Mouse (Mus musculus) hindbrain, embryonic 13.5 days (tissue): ENCODE measurements around the gene Slc44a2. TPM values are rescaled to one million over a fixed set of nuclear protein-coding genes. Genes with fewer than 3 reads are reported as not detected.

Source experiments
- ATAC-seq: fragments of 200-750 bp; cut with Nextera tagmentation; 2 replicates; pipeline ENCODE4 v1.8.0; 2017; ENCODE audit warnings: moderate TSS enrichment; ENCODE audit not compliant: low FRiP score
- H3K27ac ChIP-seq: fragments of 300-500 bp; sonication (generic); 2 replicates; pipeline ENCODE4 v1.5.1; 2015; ENCODE audit warnings: inconsistent platforms, mild to moderate bottlenecking, moderate library complexity
- H3K27me3 ChIP-seq: fragments of 300-500 bp; sonication (generic); 2 replicates; pipeline ENCODE4 v1.6.1; 2015; ENCODE audit warnings: mild to moderate bottlenecking, inconsistent platforms
- H3K36me3 ChIP-seq: fragments of 300-500 bp; sonication (generic); 2 replicates; pipeline ENCODE4 v1.6.1; 2015; ENCODE audit warnings: mild to moderate bottlenecking, inconsistent platforms
- H3K4me1 ChIP-seq: fragments of 300-500 bp; sonication (generic); replicated peaks from 2 replicates; pipeline ENCODE4 v1.6.1; 2015; ENCODE audit warnings: inconsistent platforms
- H3K4me2 ChIP-seq: fragments of 300-500 bp; sonication (generic); 2 replicates; pipeline ENCODE4 v1.6.1; 2015; ENCODE audit warnings: inconsistent platforms, mild to moderate bottlenecking, moderate library complexity
- H3K4me3 ChIP-seq: fragments of 300-500 bp; sonication (generic); 2 replicates; pipeline ENCODE4 v1.5.1; 2015; ENCODE audit warnings: mild to moderate bottlenecking, inconsistent platforms
- H3K9ac ChIP-seq: fragments of 300-500 bp; sonication (generic); 2 replicates; pipeline ENCODE4 v1.6.1; 2015; ENCODE audit warnings: mild to moderate bottlenecking, inconsistent platforms
- H3K9me3 ChIP-seq: fragments of 300-500 bp; sonication (generic); 2 replicates; pipeline ENCODE4 v1.6.1; 2016; ENCODE audit warnings: inconsistent platforms
- WGBS: fragments of 180-500 bp; shearing (Covaris S2); methylation state at CpG from one replicate; pipeline ENCODE4 v1.1.7; 2015; 5-methylcytosine and 5-hydroxymethylcytosine counted together
- polyA plus RNA-seq: library from polyadenylated mRNA; unstranded; fragments of >200 nt; fragmentation: Nextera tagmentation; extraction: Ambion mirVana; gene quantifications from 2 replicates; pipeline ENCODE4 v1.2.1, GENCODE M21; 2015

Gene Slc44a2
- polyA plus RNA-seq, 1 experiment from 2014 or later, result 68.1 TPM

DNA sequence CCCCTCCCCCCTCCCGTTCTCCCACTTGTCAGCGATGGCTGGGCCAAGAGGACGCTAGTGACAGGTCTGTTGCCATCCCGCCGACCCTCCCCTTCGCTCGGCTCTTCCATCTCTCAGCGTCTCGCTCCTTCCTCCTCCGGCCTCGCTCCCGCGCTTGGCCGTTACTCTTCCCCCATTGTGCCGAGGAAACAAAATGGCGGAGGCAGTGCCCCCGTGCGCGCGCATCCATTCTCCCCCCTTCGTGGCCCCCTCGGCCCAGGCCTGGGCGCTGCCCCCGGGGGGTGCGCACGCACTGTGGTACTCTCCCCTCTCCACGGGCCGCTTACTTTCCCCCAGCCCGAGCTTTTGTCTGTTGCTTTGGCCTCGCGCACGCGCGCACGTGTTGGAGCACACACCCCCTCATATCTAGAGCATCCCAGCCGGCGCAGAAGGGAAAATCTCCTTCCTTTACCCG, 47.7 kb downstream of the Slc44a2 start:
- ATAC-seq, result peak; percentile 55

DNA sequence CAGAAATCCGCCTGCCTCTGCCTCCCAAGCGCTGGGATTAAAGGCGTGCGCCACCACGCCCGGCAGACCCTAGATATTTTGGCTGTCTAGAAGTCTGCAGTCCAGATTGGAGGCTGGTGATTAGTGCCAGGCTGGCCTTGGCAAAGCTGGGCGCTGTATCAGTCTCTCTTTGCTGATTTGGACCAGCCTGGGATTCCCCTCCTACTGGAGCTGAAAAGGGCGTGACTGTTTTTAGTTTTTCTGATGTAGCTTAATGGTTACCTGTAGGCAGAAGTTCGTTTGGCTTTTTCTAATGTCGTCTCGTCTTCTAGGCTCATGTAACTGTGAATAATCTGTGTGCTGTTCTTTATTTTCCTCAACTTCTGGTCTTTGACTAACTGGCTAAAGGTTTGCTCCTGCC, 48.6 kb downstream of the Slc44a2 start:
- Histone ChIP-seq H3K4me3 (peak overlapping the region; percentile 83), H3K9me3 (no peaks in the 10 kb centered on the region), H3K4me2 (peak overlapping the region; percentile 90), H3K9ac (peak overlapping the region; percentile 90), H3K36me3 (peaks cover 15% of the 10 kb centered on the region), H3K27me3 (no peaks in the 10 kb centered on the region), H3K4me1 (peaks cover 39% of the 10 kb centered on the region), H3K27ac (no peak overlapping the region)
- WGBS, result 77% methylated on average over 11 of the region's 11 CpGs
- no peak for ATAC-seq

More for the DNA sequence above, 47.7 kb downstream of the Slc44a2 start:
- WGBS, result under 1% methylated on average over 38 of the region's 38 CpGs
- H3K9ac ChIP-seq, result peak overlapping the region; percentile 90
- H3K9me3 ChIP-seq, result no peaks in the 10 kb centered on the region
- no peaks in the 10 kb centered on the region for H3K27me3 ChIP-seq
- peak overlapping the region; percentile 94 for H3K27ac ChIP-seq
- H3K4me1 ChIP-seq, result peaks cover 36% of the 10 kb centered on the region
- H3K36me3 ChIP-seq, result peaks cover 13% of the 10 kb centered on the region
- peak overlapping the region; percentile 83 for H3K4me3 ChIP-seq
- peak overlapping the region; percentile 90 for H3K4me2 ChIP-seq

DNA sequence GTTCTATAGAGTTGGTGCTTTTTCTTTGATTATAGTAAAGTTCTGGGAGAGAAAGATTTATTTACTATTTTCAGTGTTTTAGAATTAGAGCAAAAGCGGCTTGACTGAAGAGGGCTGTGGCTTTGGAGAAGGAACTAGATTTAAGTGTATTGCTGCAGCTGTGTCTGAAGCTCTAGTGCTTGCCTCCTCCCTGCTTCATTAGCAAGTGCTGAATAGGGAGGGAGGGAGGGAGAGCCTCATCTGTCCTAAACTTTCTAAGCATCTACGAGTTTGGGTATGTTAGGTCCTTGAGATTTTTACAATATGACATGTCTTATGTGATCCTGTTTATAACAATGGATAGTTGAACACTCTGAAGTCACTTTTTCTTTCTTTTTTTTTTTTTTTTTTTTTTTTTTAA, 50.4 kb downstream of the Slc44a2 start:
- 88% methylated on average over 2 of the region's 2 CpGs for WGBS
- Histone ChIP-seq H3K27ac (no peak overlapping the region), H3K27me3 (no peaks in the 10 kb centered on the region), H3K9me3 (no peaks in the 10 kb centered on the region), H3K4me2 (peak overlapping the region; percentile 90), H3K36me3 (peaks cover 15% of the 10 kb centered on the region), H3K4me3 (peak overlapping the region; percentile 15; the same call in 1 of the 2 replicates), H3K9ac (no peak overlapping the region), H3K4me1 (peaks cover 52% of the 10 kb centered on the region)
- no peak for ATAC-seq

DNA sequence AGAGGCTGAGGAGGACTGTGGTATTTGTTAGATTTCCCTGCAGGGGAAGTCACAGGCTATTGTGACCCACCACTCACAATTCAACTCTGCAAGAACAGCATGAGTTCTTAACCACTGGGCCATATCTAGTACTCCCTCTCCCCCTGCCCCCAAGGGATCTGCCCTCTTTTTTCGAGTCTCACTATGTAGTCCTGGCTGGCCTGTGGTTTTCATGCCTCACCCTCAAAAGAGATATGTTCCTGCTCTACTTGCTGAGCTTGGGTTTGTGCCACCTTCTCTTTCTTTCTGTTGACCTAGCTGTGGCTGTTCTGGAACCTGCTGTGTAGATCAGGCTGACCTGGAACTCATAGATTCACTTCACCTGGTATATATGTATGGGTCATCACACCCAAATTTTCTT, 52.0 kb downstream of the Slc44a2 start:
- no peaks in the 10 kb centered on the region for H3K9me3 ChIP-seq
- H3K4me2 ChIP-seq, result no peak overlapping the region
- no peaks in the 10 kb centered on the region for H3K27me3 ChIP-seq
- peaks cover 56% of the 10 kb centered on the region for H3K4me1 ChIP-seq
- no peak overlapping the region for H3K9ac ChIP-seq
- no peak for ATAC-seq
- H3K36me3 ChIP-seq, result peaks cover 18% of the 10 kb centered on the region
- H3K27ac ChIP-seq, result no peak overlapping the region
- H3K4me3 ChIP-seq, result no peak overlapping the region
- 79% methylated on average over 1 of the region's 1 CpGs for WGBS

DNA sequence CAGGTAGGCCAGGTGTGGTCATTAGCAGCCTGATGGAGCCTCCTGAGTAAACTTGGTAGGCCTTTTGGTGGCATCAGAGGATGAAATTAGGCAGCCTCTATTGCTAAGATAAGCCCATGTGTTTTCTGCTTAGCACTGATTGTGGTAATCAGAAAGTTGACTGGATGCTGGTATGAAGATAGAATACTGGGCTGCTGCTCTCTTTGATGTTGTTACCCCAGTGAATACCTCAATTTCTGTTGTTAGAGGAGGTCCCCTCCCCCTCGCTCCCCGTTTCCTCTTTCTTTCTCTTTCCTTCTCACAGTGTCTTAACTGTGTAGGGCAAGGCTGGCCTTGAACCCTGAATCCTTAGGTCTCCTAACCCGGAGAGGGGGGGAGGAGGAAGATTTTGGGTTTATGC, 58.7 kb downstream of the Slc44a2 start:
- Histone ChIP-seq H3K9ac (no peak overlapping the region), H3K27me3 (no peaks in the 10 kb centered on the region), H3K4me1 (peaks cover 55% of the 10 kb centered on the region), H3K36me3 (peaks cover 5% of the 10 kb centered on the region; the same call in 1 of the 2 replicates), H3K4me2 (no peak overlapping the region), H3K9me3 (no peaks in the 10 kb centered on the region), H3K4me3 (no peak overlapping the region), H3K27ac (no peak overlapping the region)
- 76% methylated on average over 3 of the region's 3 CpGs for WGBS
- no peak for ATAC-seq

DNA sequence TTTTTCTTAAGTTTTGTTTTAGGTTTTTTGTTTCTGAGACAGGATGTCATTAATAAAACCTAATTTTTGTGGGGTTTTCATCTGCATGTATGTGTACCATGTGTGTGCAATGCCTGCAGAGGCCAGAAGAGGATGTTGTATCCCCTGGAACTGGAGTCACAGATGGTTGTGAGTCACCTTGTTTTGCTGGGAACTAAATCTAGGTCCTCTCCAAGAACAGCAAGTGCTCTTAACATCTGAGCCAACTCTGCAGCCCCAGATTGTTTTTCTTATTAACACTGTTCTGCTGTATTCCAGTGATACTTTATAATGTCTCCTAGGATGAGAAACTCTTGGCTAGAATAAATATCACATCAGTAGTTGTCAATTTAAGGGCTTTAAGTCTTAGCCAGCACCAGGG, 60.4 kb downstream of the Slc44a2 start:
- no peak overlapping the region for H3K27ac ChIP-seq
- peaks cover 52% of the 10 kb centered on the region for H3K4me1 ChIP-seq
- H3K9me3 ChIP-seq, result no peaks in the 10 kb centered on the region
- no peak for ATAC-seq
- H3K27me3 ChIP-seq, result no peaks in the 10 kb centered on the region
- H3K36me3 ChIP-seq, result 0 out of 2 replicates have a peak, but pooled peaks cover 5% of the 10 kb centered on the region
- H3K9ac ChIP-seq, result no peak overlapping the region
- H3K4me3 ChIP-seq, result no peak overlapping the region
- H3K4me2 ChIP-seq, result no peak overlapping the region

DNA sequence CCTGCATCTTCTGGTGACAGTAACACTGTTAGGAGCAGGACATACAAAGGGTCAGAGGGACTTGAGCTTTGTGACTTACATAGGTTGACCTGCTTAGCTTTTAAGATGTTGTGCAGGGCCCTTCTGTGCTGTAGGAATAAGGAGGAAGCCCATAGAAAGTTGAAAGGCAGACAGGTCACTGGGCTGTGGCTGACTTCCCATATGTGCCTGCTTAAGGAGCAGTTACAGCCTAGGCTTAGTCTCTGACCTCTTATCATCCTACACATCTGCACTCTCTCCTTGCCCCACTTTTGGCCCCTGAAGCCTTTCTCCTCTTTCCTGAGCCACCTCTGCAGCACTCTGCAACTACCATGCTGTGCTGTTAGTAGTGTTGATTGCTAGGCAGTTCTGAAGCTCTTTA, 63.5 kb downstream of the Slc44a2 start:
- Histone ChIP-seq H3K4me2 (no peak overlapping the region), H3K27me3 (no peaks in the 10 kb centered on the region), H3K4me1 (peaks cover 46% of the 10 kb centered on the region), H3K27ac (no peak overlapping the region), H3K36me3 (peaks cover 15% of the 10 kb centered on the region), H3K4me3 (no peak overlapping the region), H3K9me3 (no peaks in the 10 kb centered on the region), H3K9ac (no peak overlapping the region)
- ATAC-seq, result no peak

DNA sequence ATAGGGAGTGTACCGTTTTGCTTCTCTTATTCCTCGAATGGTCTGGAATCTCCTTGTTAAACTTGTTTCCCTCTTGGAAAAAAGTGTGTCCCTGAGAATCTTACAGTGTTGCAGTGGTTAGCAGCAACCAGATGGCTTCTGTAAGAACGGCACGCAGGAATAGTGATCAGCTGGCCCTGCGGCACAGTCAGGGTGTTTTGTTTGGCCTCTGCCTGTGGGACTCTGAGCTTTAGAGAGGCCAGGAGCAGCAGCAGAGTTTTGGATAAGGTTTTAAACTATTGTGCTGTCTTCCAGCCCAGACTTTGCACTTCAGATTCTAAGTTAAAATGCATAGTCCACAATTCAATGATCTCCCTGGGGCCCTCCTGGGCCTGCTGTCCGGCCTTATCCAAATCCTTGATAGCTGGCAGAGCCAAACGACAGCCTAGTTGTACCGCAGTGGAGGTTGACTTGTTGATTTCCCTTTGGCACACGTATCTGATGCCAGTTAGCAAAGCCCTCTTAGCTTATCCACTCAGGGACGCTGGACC, 72.2 kb downstream of the Slc44a2 start:
- Histone ChIP-seq H3K9ac (no peak overlapping the region), H3K27me3 (no peaks in the 10 kb centered on the region), H3K4me3 (no peak overlapping the region), H3K27ac (no peak overlapping the region), H3K4me1 (no peaks in the 10 kb centered on the region), H3K4me2 (no peak overlapping the region), H3K36me3 (peaks cover 97% of the 10 kb centered on the region), H3K9me3 (no peaks in the 10 kb centered on the region)
- no peak for ATAC-seq
- WGBS, result 94% methylated on average over 10 of the region's 10 CpGs

DNA sequence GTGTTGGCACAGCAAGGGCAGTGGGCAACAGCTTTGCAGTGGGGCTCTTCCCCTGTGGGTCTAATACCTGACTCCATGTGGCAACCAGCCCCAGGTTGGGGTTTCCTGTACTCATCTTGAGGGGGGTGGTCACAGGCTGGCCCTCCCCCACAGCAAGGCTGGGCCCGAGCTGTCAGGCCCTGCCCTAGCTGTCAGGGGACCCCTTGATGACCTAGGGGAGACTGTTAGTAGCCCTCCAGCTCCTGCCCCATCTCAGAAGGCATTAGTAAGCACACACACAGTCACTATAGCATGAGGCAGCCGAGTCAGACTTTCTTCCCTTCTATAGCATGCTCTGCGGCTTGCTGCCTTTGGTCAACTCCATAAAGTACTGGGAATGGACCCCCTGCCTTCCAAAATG, 75.2 kb downstream of the Slc44a2 start:
- Histone ChIP-seq H3K9me3 (no peaks in the 10 kb centered on the region), H3K4me1 (no peaks in the 10 kb centered on the region), H3K4me3 (no peak overlapping the region), H3K27ac (no peak overlapping the region), H3K4me2 (no peak overlapping the region), H3K36me3 (peaks cover 98% of the 10 kb centered on the region), H3K9ac (no peak overlapping the region), H3K27me3 (no peaks in the 10 kb centered on the region)
- 94% methylated on average over 3 of the region's 3 CpGs for WGBS
- no peak for ATAC-seq

DNA sequence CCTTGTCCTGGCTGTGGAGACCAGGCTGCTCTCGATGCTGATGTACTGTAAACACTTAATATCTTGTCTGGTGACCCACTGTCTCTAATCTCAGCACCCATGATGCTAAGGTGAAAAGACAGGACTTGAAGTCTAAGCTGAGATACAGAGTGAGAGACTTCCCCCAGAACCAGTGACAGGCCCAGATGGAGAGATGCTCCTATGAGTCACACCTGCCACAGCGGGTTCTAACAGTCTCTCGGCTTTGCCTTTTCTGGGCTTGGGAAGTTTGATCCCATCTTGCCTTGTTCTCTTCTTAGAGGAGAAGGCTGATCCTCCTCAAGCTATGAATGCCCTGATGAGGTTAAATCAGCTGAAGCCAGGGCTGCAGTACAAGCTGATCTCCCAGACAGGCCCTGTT, 76.7 kb downstream of the Slc44a2 start:
- ATAC-seq, result no peak
- no peak overlapping the region for H3K4me2 ChIP-seq
- WGBS, result 95% methylated on average over 3 of the region's 3 CpGs
- H3K9ac ChIP-seq, result no peak overlapping the region
- H3K27me3 ChIP-seq, result no peaks in the 10 kb centered on the region
- no peaks in the 10 kb centered on the region for H3K9me3 ChIP-seq
- H3K36me3 ChIP-seq, result peaks cover 97% of the 10 kb centered on the region
- H3K4me3 ChIP-seq, result no peak overlapping the region
- H3K27ac ChIP-seq, result no peak overlapping the region
- H3K4me1 ChIP-seq, result no peaks in the 10 kb centered on the region

DNA sequence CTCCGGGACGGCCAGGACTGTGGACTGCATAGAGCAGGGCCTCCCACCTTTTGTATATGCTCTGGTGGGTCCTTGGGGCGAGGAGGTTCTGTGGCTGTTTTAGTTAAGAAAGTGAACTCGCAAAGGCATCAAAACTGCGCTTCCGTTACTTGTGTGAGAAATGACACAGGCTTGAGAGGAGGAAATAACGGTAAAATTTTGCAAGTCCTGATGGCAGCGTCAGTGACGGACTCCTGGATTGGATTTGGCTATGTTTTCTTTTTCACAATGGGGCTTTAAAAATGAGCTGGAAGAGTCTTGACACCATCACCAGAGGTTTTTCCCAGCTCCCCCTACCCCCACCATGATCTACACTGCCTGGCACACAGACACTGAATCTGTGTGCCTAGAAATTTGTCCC, 80.5 kb downstream of the Slc44a2 start:
- ATAC-seq, result no peak
- Histone ChIP-seq H3K36me3 (peaks cover 98% of the 10 kb centered on the region), H3K27me3 (no peaks in the 10 kb centered on the region), H3K9ac (no peak overlapping the region), H3K4me1 (no peaks in the 10 kb centered on the region), H3K4me2 (no peak overlapping the region), H3K27ac (no peak overlapping the region), H3K9me3 (no peaks in the 10 kb centered on the region), H3K4me3 (no peak overlapping the region)
- 96% methylated on average over 9 of the region's 9 CpGs for WGBS

DNA sequence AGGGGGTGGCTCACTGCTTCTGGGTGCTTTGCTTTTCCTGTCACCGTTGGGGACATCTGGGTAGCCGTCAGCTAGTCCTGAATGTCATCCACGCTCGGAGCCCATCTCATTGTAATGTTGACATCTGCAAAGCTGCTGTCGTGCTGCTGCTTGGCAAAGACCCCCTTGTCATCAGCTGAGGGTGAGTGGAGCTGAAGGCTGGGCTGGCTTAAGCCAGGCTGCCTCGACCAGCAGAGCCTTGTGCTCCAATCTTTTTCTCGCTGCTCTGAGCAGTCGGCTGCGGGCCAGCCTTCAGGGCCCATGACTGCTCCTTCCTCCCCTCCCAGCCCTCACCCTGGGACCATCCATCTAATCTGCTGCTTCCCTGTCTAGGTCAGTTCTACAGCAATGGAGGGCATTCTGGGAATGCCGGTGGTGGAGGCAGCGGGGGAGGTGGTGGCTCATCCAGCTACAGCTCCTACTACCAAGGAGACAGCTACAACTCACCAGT, 82.3 kb downstream of the Slc44a2 start:
- Histone ChIP-seq H3K27ac (no peak overlapping the region), H3K4me1 (no peaks in the 10 kb centered on the region), H3K4me3 (no peak overlapping the region), H3K4me2 (no peak overlapping the region), H3K9ac (no peak overlapping the region), H3K36me3 (peaks cover 97% of the 10 kb centered on the region), H3K9me3 (no peaks in the 10 kb centered on the region), H3K27me3 (no peaks in the 10 kb centered on the region)
- 84% methylated on average over 11 of the region's 11 CpGs for WGBS
- ATAC-seq, result no peak

DNA sequence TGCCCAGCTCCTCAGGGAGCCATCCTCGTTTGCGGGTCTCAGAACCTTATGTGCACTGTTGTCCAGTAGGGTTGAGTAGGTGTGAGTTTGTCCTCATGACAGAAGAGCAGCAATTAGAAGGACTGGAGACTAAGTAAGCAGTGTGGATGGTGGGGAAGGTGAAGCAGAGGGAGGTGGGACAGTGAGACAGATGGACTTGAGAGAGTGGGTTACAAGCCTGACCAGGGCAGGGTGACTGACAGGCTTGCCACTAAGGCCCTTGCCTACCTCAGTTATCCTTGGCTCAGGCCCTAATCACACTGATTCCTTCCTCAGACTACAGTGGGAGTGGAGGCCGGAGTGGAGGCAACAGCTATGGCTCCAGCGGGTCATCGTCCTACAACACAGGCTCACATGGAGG, 83.2 kb downstream of the Slc44a2 start:
- WGBS, result 94% methylated on average over 5 of the region's 5 CpGs
- Histone ChIP-seq H3K4me1 (no peaks in the 10 kb centered on the region), H3K4me2 (no peak overlapping the region), H3K4me3 (no peak overlapping the region), H3K9me3 (no peaks in the 10 kb centered on the region), H3K9ac (no peak overlapping the region), H3K27me3 (no peaks in the 10 kb centered on the region), H3K27ac (no peak overlapping the region), H3K36me3 (peaks cover 87% of the 10 kb centered on the region)
- no peak for ATAC-seq
